Mouse (Mus musculus) ES-E14 (cell line): ENCODE data around the gene Mthfd1l. TPM values are rescaled to one million over a fixed set of nuclear protein-coding genes. Genes with fewer than 3 reads are reported as not detected.

Experiments used
- DNase-seq: peaks from one replicate; pipeline ENCODE4 v3.0.0-alpha.2; 2013; ENCODE audit warnings: low read depth, low spot score
- H3K27ac ChIP-seq: 2 replicates; pipeline ENCODE4 v1.5.1; 2012; ENCODE audit warnings: low read depth, mild to moderate bottlenecking, low read length, moderate library complexity, mixed read lengths; ENCODE audit not compliant: poor library complexity, insufficient read depth, severe bottlenecking
- H3K36me3 ChIP-seq: 2 replicates; pipeline ENCODE4 v1.6.1; 2012; ENCODE audit warnings: mild to moderate bottlenecking, low read length, moderate library complexity, mixed read lengths; ENCODE audit not compliant: control insufficient read depth, poor library complexity, insufficient read depth, severe bottlenecking
- H3K4me1 ChIP-seq, 2 experiments: fragments of 150-350 bp in 1 of 2; sonication (generic) in 1 of 2; 2 replicates each; pipeline ENCODE4 v1.6.1; 2012; ENCODE audit warnings: low read length in 2 of 2, mild to moderate bottlenecking in 1 of 2, mixed read lengths in 1 of 2; ENCODE audit not compliant: control insufficient read depth in 2 of 2, insufficient read depth in 2 of 2, poor library complexity in 1 of 2
- H3K4me3 ChIP-seq, 2 experiments: fragments of 150-350 bp in 1 of 2; sonication (generic) in 1 of 2; 2 replicates each; pipeline ENCODE4 v1.5.1; 2012; ENCODE audit warnings: low read length in 2 of 2, low read depth in 1 of 2, mild to moderate bottlenecking in 1 of 2, mixed read lengths in 1 of 2; ENCODE audit not compliant: insufficient read depth in 1 of 2, poor library complexity in 1 of 2, severe bottlenecking in 1 of 2
- H3K9ac ChIP-seq: 2 replicates; pipeline ENCODE4 v1.6.1; 2012; ENCODE audit warnings: low read depth, mild to moderate bottlenecking, low read length, mixed read lengths; ENCODE audit not compliant: poor library complexity, insufficient read depth, severe bottlenecking
- H3K9me3 ChIP-seq: fragments of 150-350 bp; sonication (generic); 2 replicates; pipeline ENCODE4 v1.6.1; 2012; ENCODE audit warnings: low read depth, mild to moderate bottlenecking, low read length; ENCODE audit not compliant: control insufficient read depth, insufficient read depth
- CHD2 ChIP-seq: IDR thresholded peaks from 2 replicates; pipeline ENCODE4 v1.6.1; 2014; ENCODE audit warnings: mild to moderate bottlenecking, low read depth, low read length, inconsistent platforms
- HCFC1 ChIP-seq: IDR thresholded peaks from 2 replicates; pipeline ENCODE4 v1.6.1; 2012; ENCODE audit warnings: low read length, inconsistent platforms, borderline replicate concordance; ENCODE audit not compliant: insufficient read depth
- MAFK ChIP-seq: IDR thresholded peaks from 2 replicates; pipeline ENCODE4 v1.6.1; 2014; ENCODE audit warnings: mild to moderate bottlenecking, low read depth, low read length, inconsistent platforms; ENCODE audit not compliant: insufficient read depth
- ZC3H11A ChIP-seq: IDR thresholded peaks from 2 replicates; pipeline ENCODE4 v1.6.1; 2012; ENCODE audit warnings: low read depth, mild to moderate bottlenecking, inconsistent platforms, low read length, borderline replicate concordance
- ZNF384 ChIP-seq: IDR thresholded peaks from 2 replicates; pipeline ENCODE4 v1.6.1; 2012; ENCODE audit warnings: low read depth, low read length, inconsistent platforms
- in situ Hi-C, 2 experiments: fragments of 600-800 bp; cut with MboI; formaldehyde crosslinking; loops; one replicate each; pipeline ENCODE4 v1.15.1; 2025; ENCODE audit warnings: low sequenced_read_pairs in 2 of 2, inconsistent platforms in 1 of 2; ENCODE audit not compliant: unreplicated experiment in 2 of 2
- total RNA-seq: library from RNA; depleted of rRNA; stranded (reverse); fragments of 300-350 nt; gene quantifications from 2 replicates; pipeline ENCODE4 v1.2.3, GENCODE M21; 2012

Gene Mthfd1l
- total RNA-seq, 1 experiment = 48.5 TPM

GRCm38 (mm10) chr10:4129461-4129860, 156.5 kb downstream of the Mthfd1l start:
- TF ChIP-seq ZNF384 (no peak), MAFK (no peak), ZC3H11A (no peak), HCFC1 (no peak), CHD2 (no peak)
- Histone ChIP-seq H3K4me3 (no peak overlapping the region), H3K27ac (no peak overlapping the region; the same call in 1 of the 2 replicates), H3K36me3 (peaks cover 3% of the 10 kb centered on the region; the same call in 1 of the 2 replicates), H3K9ac (no peak overlapping the region), H3K4me1 (peaks cover 14 to 17% of the 10 kb centered on the region in 2 experiments), H3K9me3 (no peaks in the 10 kb centered on the region)
- DNase-seq = no peak
- in situ Hi-C loops = no loop called here

GRCm38 (mm10) chr10:4130034-4130607, 157.2 kb downstream of the Mthfd1l start:
- no peak overlapping the region for H3K27ac ChIP-seq
- in situ Hi-C loops = no loop called here
- H3K36me3 ChIP-seq = peaks cover 3% of the 10 kb centered on the region; the same call in 1 of the 2 replicates

GRCm38 (mm10) chr10:4132735-4133134, 159.8 kb downstream of the Mthfd1l start:
- Histone ChIP-seq H3K9me3 (no peaks in the 10 kb centered on the region), H3K36me3 (no peaks in the 10 kb centered on the region; the same call in 1 of the 2 replicates), H3K4me3 (no peak overlapping the region), H3K9ac (no peak overlapping the region), H3K4me1 (peaks cover 6% of the 10 kb centered on the region in 2 experiments; a peak in 3 of 4 replicates), H3K27ac (no peak overlapping the region)
- no peak for TF ChIP-seq HCFC1
- TF ChIP-seq MAFK = no peak
- TF ChIP-seq CHD2 = no peak
- no peak for TF ChIP-seq ZC3H11A
- TF ChIP-seq ZNF384 = no peak
- in situ Hi-C loops = no loop called here
- no peak for DNase-seq

More at GRCm38 (mm10) chr10:4130034-4130607, 157.2 kb downstream of the Mthfd1l start:
- no peak for TF ChIP-seq MAFK
- TF ChIP-seq ZC3H11A = no peak
- TF ChIP-seq CHD2 = no peak
- no peak for TF ChIP-seq ZNF384
- no peak for TF ChIP-seq HCFC1
- Histone ChIP-seq H3K4me1 (peaks cover 12 to 13% of the 10 kb centered on the region in 2 experiments), H3K9me3 (no peaks in the 10 kb centered on the region), H3K4me3 (no peak overlapping the region), H3K9ac (no peak overlapping the region)
- DNase-seq = no peak

- Histone ChIP-seq H3K4me1 (peaks cover 3 to 6% of the 10 kb centered on the region in 2 experiments; a peak in 3 of 4 replicates), H3K4me3 (no peak overlapping the region), H3K36me3 (no peaks in the 10 kb centered on the region; the same call in 1 of the 2 replicates), H3K9me3 (no peaks in the 10 kb centered on the region), H3K27ac (no peak overlapping the region), H3K9ac (no peak overlapping the region)
- in situ Hi-C loops = no loop called here
- no peak for DNase-seq
- TF ChIP-seq ZC3H11A (no peak), MAFK (no peak), HCFC1 (no peak), CHD2 (no peak), ZNF384 (no peak)
These were observed 162.3 kb downstream of the Mthfd1l start for GRCm38 (mm10) chr10:4135100-4135764.
